Mouse (Mus musculus): ENCODE data around the gene Gm9803.

DNA sequence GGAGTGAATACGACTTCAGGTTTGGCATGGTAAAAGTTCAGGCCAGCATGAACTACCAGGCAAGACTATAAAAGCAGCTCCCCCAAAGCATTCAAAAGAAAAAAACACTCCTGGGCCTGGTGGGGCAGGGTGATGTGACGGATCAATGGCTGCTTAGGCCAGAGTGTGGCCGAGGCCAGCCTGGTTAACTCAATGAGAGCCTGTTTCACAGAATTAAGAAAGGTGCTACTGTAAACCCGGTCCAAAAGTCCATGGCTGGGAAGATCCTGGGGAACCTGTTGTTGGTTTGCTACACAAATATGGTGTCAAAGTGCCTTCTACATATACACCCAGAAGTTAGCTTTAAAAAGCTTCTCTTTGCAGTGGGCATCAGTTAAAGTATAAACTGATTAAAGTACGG, 14.9 kb downstream of the Gm9803 start:
- TF ChIP-seq CTCF (IDR thresholded peaks at IDR 0.05; ENCODE audit: control insufficient read depth, insufficient read depth, insufficient read length) (no peak), MAX (IDR thresholded peaks at IDR 0.05) (no peak), MYOG (IDR thresholded peaks at IDR 0.05; ENCODE audit: control insufficient read depth, extremely low read depth, insufficient read length) (no peak), FOSL1 (IDR thresholded peaks at IDR 0.05; ENCODE audit: insufficient read depth, low read length, poor library complexity, severe bottlenecking) (no peak), USF1 (IDR thresholded peaks at IDR 0.05; ENCODE audit: low read depth) (no peak), MYOD1 (IDR thresholded peaks at IDR 0.05; ENCODE audit: control insufficient read depth, insufficient read length, low read depth) (no peak), CEBPB (IDR thresholded peaks at IDR 0.05; ENCODE audit: low read depth) (no peak)
